Mouse (Mus musculus) lung, embryonic 14.5 days (tissue): ENCODE results near the gene Cutc. TPM values are rescaled to one million over a fixed set of nuclear protein-coding genes. Genes with fewer than 3 reads are reported as not detected.

ENCODE experiments used
- ATAC-seq: fragments of 200-750 bp; cut with Nextera tagmentation; 2 replicates; pipeline ENCODE4 v1.8.0; 2017; ENCODE audit warnings: mild to moderate bottlenecking, moderate TSS enrichment, moderate library complexity; ENCODE audit not compliant: insufficient read depth
- DNase-seq: peaks from one replicate; pipeline ENCODE4 v3.0.0-alpha.2; 2015
- H3K27ac ChIP-seq: fragments of 300-500 bp; sonication (generic); 2 replicates; pipeline ENCODE4 v1.5.1; 2014; ENCODE audit warnings: low read depth, mild to moderate bottlenecking, moderate library complexity
- H3K27me3 ChIP-seq: fragments of 300-500 bp; sonication (generic); 2 replicates; pipeline ENCODE4 v1.6.1; 2014; ENCODE audit warnings: low read length, control low read depth; ENCODE audit not compliant: insufficient read depth
- H3K36me3 ChIP-seq: fragments of 300-500 bp; sonication (generic); 2 replicates; pipeline ENCODE4 v1.6.1; 2014; ENCODE audit warnings: control low read depth; ENCODE audit not compliant: insufficient read depth
- H3K4me1 ChIP-seq: fragments of 300-500 bp; sonication (generic); 2 replicates; pipeline ENCODE4 v1.6.1; 2014; ENCODE audit warnings: antibody characterized with exemption, control low read depth; ENCODE audit not compliant: insufficient read depth
- H3K4me2 ChIP-seq: fragments of 300-500 bp; sonication (generic); 2 replicates; pipeline ENCODE4 v1.6.1; 2014; ENCODE audit warnings: mild to moderate bottlenecking
- H3K4me3 ChIP-seq: fragments of 300-500 bp; sonication (generic); 2 replicates; pipeline ENCODE4 v1.5.1; 2014; ENCODE audit warnings: low read depth, low read length
- H3K9ac ChIP-seq: fragments of 300-500 bp; sonication (generic); 2 replicates; pipeline ENCODE4 v1.6.1; 2014
- H3K9me3 ChIP-seq: fragments of 300-500 bp; sonication (generic); 2 replicates; pipeline ENCODE4 v1.6.1; 2016; ENCODE audit warnings: low read depth, low read length, control low read depth
- CTCF ChIP-seq: IDR thresholded peaks from 2 replicates; pipeline ENCODE4 v1.5.1; 2016; ENCODE audit warnings: antibody characterized with exemption, low read depth
- WGBS: fragments of 180-500 bp; shearing (Covaris S2); extraction: QIAGEN DNeasy Blood & Tissue Kit; methylation state at CpG from one replicate; pipeline ENCODE4 v1.1.7; 2014; 5-methylcytosine and 5-hydroxymethylcytosine counted together
- polyA plus RNA-seq: library from polyadenylated mRNA; unstranded; fragments of >200 nt; fragmentation: Nextera tagmentation; extraction: Ambion mirVana; gene quantifications from 2 replicates; pipeline ENCODE4 v1.2.1, GENCODE M21; 2014

Gene Cutc
- polyA plus RNA-seq, 1 experiment from 2014 or later = 11.6 TPM

DNA sequence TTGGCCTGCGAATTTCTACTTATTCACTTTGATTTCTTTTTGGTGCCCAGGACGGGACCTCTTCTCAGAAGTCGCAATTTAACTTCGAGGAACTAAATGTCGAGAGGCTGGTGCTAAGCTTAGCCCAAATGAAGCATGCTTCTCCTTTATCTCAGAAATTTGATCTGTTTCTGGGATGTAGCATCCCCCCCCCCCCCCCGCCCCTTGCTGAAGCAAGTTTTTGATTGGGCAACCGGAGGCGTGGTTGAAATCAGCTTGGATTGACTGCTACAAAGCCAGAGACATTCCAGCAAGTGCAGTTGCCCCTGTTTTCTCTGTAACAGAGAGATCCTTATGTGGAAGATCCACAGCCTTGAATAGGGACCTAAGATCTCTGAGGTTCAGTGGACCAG lies 22.8 kb upstream of the Cutc start:
- 0 out of 2 replicates have a peak overlapping the region, but pooled peaks have one; percentile 26 for H3K27ac ChIP-seq
- H3K4me3 ChIP-seq = peak overlapping the region; percentile 26
- H3K4me1 ChIP-seq = no peaks in the 10 kb centered on the region
- DNase-seq (peak; percentile 73), ATAC-seq (no peak)
- H3K4me2 ChIP-seq = peak overlapping the region; percentile 54
- H3K9me3 ChIP-seq = no peaks in the 10 kb centered on the region
- WGBS = 39% methylated on average over 8 of the region's 8 CpGs
- H3K27me3 ChIP-seq = no peaks in the 10 kb centered on the region
- H3K36me3 ChIP-seq = peaks cover 57% of the 10 kb centered on the region
- peak overlapping the region; percentile 34 for H3K9ac ChIP-seq
- TF ChIP-seq CTCF = no peak

- WGBS = 63% methylated on average over 7 of the region's 7 CpGs
- Histone ChIP-seq H3K9ac (no peak overlapping the region), H3K36me3 (peaks cover 58% of the 10 kb centered on the region), H3K4me1 (no peaks in the 10 kb centered on the region), H3K27ac (no peak overlapping the region), H3K9me3 (no peaks in the 10 kb centered on the region), H3K4me3 (no peak overlapping the region), H3K27me3 (no peaks in the 10 kb centered on the region), H3K4me2 (no peak overlapping the region)
- TF ChIP-seq CTCF = no peak
- no peak for ATAC-seq
- DNase-seq = no peak
Observed at GRCm38 (mm10) chr19:43731157-43731556, 21.6 kb upstream of the Cutc start.

DNA sequence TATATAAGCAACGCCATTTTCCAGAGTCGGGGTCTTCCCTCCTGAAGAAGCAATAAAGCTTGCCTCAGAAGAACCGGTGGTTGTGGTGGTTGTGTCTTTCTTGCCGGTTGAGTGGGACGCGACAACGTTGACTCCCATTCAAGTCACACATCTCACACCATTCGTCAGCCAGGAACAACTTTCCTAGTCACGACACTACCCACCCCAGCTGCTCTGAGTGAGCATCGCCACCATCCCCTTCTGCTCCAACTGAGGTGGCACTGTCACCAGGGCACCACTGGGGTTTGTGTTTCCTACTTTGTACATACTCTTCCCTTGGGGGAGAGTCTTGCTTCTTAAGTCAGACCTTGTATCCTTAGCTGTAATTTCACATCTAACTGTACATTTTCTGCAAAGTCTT lies 14.4 kb upstream of the Cutc start:
- H3K9me3 ChIP-seq = no peaks in the 10 kb centered on the region
- WGBS = 92% methylated on average over 10 of the region's 10 CpGs

GRCm38 (mm10) chr19:43743401-43743800 lies 9.4 kb upstream of the Cutc start:
- DNase-seq = no peak
- 90% methylated on average over 7 of the region's 7 CpGs for WGBS
- no peaks in the 10 kb centered on the region for H3K9me3 ChIP-seq

More for the DNA sequence above, 14.4 kb upstream of the Cutc start:
- Histone ChIP-seq H3K27ac (no peak overlapping the region), H3K9ac (no peak overlapping the region), H3K4me1 (no peaks in the 10 kb centered on the region), H3K4me2 (no peak overlapping the region), H3K4me3 (no peak overlapping the region), H3K27me3 (no peaks in the 10 kb centered on the region), H3K36me3 (peaks cover 79% of the 10 kb centered on the region)
- DNase-seq = no peak
- no peak for TF ChIP-seq CTCF
- no peak for ATAC-seq

DNA sequence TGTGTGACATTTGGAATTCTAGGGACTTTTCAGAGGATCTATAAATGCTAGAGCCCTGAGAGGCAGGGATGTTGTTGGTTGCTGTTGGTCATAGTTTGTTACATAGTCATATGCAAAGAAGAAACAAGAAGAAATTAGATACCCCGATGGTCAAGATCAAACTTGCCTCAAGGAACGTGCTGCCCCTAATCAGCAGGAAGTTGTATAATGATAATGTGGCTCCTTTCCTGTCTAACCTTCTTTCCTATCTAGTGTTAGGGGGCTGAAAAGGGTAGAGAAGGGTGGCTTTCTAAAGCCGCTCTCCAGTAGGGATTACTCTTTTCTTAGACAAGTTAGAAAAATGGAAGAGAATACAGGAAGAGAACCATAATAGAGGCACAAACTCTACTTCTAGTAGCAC lies 7.1 kb upstream of the Cutc start:
- no peak for ATAC-seq
- DNase-seq = no peak
- Histone ChIP-seq H3K36me3 (peaks cover 74% of the 10 kb centered on the region), H3K4me3 (no peak overlapping the region), H3K27ac (no peak overlapping the region), H3K27me3 (no peaks in the 10 kb centered on the region), H3K4me1 (no peaks in the 10 kb centered on the region), H3K9me3 (no peaks in the 10 kb centered on the region), H3K4me2 (no peak overlapping the region), H3K9ac (no peak overlapping the region)
- no peak for TF ChIP-seq CTCF
- 80% methylated on average over 3 of the region's 3 CpGs for WGBS

More at GRCm38 (mm10) chr19:43743401-43743800, 9.4 kb upstream of the Cutc start:
- Histone ChIP-seq H3K27me3 (no peaks in the 10 kb centered on the region), H3K9ac (no peak overlapping the region), H3K4me1 (no peaks in the 10 kb centered on the region), H3K36me3 (peaks cover 83% of the 10 kb centered on the region), H3K4me3 (no peak overlapping the region), H3K4me2 (no peak overlapping the region), H3K27ac (no peak overlapping the region)
- no peak for ATAC-seq
- TF ChIP-seq CTCF = no peak

- TF ChIP-seq CTCF = no peak
- no peak for ATAC-seq
- Histone ChIP-seq H3K27ac (no peak overlapping the region), H3K9ac (no peak overlapping the region), H3K27me3 (no peaks in the 10 kb centered on the region), H3K4me3 (no peak overlapping the region), H3K4me2 (no peak overlapping the region), H3K9me3 (no peaks in the 10 kb centered on the region), H3K36me3 (peaks cover 62% of the 10 kb centered on the region), H3K4me1 (no peaks in the 10 kb centered on the region)
- WGBS = 74% methylated on average over 4 of the region's 4 CpGs
- DNase-seq = no peak
Observed at GRCm38 (mm10) chr19:43747877-43748276, 4.9 kb upstream of the Cutc start.

GRCm38 (mm10) chr19:43750008-43750407 lies 2.8 kb upstream of the Cutc start:
- no peak for TF ChIP-seq CTCF
- H3K9me3 ChIP-seq = no peaks in the 10 kb centered on the region
- 97% methylated on average over 2 of the region's 2 CpGs for WGBS
- H3K27me3 ChIP-seq = no peaks in the 10 kb centered on the region
- peaks cover 46% of the 10 kb centered on the region for H3K36me3 ChIP-seq
- no peak overlapping the region for H3K4me3 ChIP-seq
- H3K4me1 ChIP-seq = no peaks in the 10 kb centered on the region
- no peak overlapping the region for H3K27ac ChIP-seq
- no peak overlapping the region for H3K4me2 ChIP-seq
- no peak overlapping the region for H3K9ac ChIP-seq
- no peak for ATAC-seq
- DNase-seq = no peak
